Mouse (Mus musculus): ENCODE data around the gene Klhl28. TPM values are rescaled to one million over a fixed set of nuclear protein-coding genes. Genes with fewer than 3 reads are reported as not detected.

Gene Klhl28
- polyA plus RNA-seq (2015; fragmentation: Nextera tagmentation; extraction: Ambion mirVana): 8.5 and 10.4 TPM in 2 replicates

GRCm38 (mm10) chr12:64965124-64966026 is at the start of gene Klhl28, which contains the start of gene Togaram1:
Gene Klhl28 (minus strand): TSS chr12:64965534.
Gene Togaram1 (plus strand): TSS chr12:64965804.

DNA sequence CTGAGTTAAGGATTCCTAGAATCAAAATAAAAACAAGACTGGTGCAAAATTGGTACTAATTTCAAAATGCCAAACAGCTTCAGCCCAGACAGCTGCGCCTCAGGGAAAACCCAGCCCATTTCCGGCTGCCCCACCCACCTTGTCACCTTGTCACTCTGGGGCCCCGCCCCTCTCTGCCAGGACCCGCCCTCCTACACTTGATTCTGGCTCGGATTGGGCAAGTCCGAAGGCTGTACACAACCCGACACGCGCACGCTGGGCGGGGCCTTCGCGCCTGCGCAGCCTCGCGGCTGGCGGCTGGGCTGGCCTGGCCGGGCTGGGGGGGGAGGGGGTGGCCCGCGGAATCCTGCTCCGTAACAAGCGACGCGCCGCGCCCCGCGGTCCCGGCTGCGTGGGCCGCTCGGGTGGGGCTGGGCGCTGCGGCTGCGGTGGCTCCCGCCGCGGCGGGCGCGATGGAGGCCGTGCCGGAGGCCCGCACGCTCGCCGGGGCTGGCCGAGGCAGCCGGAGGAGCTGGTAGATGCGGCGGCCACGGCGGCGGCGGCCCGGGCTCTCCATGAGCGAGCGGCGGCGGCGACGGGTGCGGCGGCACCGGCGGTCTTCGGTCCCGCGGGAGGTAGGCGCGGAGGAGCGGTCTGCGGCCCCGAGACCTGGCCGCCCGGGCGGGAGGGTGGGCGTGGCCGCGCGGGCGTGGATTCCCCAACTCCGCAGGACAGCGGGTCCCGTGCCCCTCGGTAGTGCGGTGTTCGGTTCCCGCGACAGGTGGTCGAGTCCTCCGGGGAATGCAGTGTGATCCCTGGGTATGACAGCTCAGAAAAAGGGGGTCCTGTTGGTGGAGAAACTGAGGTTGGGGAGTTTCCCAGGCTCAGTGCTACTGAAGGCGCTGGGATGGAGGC is 47.5 kb downstream of the Klhl28 start, which contains the start of gene Gm527:
Gene Gm527 (plus strand): TSS at position 329 of the 894 bp plus-strand sequence.

Other genes starting within 250 kb of the Klhl28 start
- gene Gm527, start 47.6 kb downstream of the Klhl28 start, polyA plus RNA-seq (2015; fragmentation: Nextera tagmentation; extraction: Ambion mirVana): 2.1 and 2.9 TPM in 2 replicates
- gene Togaram1, start 270 bp upstream of the Klhl28 start, polyA plus RNA-seq (2015; fragmentation: Nextera tagmentation; extraction: Ambion mirVana): 10.8 and 13.0 TPM in 2 replicates
- 20.7 and 23.1 TPM in 2 replicates for gene Prpf39, start 70.8 kb upstream of the Klhl28 start, polyA plus RNA-seq (2015; fragmentation: Nextera tagmentation; extraction: Ambion mirVana)
- gene Fkbp3, start 108.5 kb upstream of the Klhl28 start, polyA plus RNA-seq (2015; fragmentation: Nextera tagmentation; extraction: Ambion mirVana): 540 and 597 TPM in 2 replicates
- 3.2 and 3.4 TPM in 2 replicates for gene Fancm, start 110.1 kb upstream of the Klhl28 start, polyA plus RNA-seq (2015; fragmentation: Nextera tagmentation; extraction: Ambion mirVana)
- 11.8 and 12.3 TPM in 2 replicates for gene Mis18bp1, start 207.1 kb upstream of the Klhl28 start, polyA plus RNA-seq (2015; fragmentation: Nextera tagmentation; extraction: Ambion mirVana)